Mouse (Mus musculus) neural tube, embryonic 10.5 days (tissue): Measurements from ENCODE around the gene Olfr806.

Source experiments
- DNase-seq: peaks from one replicate; pipeline ENCODE4 v3.0.0-alpha.2; 2017; ENCODE audit warnings: low spot score; ENCODE audit errors: extremely low spot score

The Olfr806 gene

DNA sequence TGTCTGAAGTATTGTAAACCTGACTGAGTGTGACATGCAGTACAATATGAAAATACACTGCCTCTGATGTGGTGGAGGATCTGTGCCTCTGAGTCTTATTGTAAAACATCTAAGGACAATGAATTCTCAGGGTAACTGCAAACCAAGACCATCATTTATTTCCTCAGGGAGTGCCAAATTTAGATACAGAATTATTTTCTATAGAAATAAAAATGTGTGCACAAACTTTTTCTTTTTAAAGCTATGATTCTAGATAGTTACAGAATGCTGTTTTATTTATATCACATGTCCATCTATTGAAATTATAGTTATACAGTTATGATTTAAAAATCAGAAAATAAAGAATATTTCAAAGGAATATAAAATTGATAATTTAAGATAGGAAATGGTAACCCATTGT is at the start of gene Olfr806:
Olfr806 (minus strand) TSS at position 101 of the 400 bp plus-strand sequence.
- no peak for DNase-seq

DNA sequence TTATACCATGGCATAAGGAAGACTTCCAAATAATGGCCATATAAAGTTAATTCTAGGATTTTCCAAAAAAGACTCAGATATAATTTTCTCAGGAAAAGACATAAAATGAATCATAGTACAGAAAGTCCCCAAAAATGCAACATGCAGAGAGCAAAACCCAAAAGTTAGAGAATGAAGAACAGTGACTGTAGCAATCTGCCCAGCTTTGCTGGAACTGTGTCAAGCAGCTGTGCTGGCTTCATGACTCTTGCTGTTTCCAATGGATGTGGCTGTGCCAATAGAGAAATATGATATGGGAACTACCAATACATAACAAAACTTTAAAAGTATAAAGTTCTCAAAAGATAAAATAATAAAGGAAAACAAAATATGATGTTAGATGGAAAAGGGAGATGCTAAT is 36.4 kb upstream of the Olfr806 start:
- no peak for DNase-seq

GRCm38 (mm10) chr10:129774338-129774737 is 32.6 kb upstream of the Olfr806 start, which contains the start of gene Olfr809:
TSS of gene Olfr809 (plus strand) at chr10:129774638.
- DNase-seq, result no peak

DNA sequence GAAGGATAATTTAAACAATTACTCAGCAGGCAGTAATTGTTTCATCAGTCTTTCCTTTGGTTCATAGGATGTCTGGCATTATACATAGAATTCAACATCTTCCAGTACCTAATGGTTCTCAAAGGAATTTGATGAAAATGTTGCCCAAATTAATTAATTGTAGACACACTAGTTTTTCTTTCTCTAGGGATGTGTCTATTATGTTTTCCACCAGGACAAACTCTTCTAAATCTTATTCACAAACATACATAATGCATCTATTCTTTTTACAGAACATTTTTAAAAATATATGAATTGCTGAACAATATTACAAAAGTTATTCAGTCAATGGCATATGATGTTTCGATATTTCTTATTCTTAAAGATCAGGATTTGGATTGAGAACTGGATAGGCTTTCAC is 23.5 kb upstream of the Olfr806 start, which contains the start of gene Olfr808:
Olfr808 (plus strand) TSS at position 301 of the 400 bp plus-strand sequence.
- DNase-seq, result no peak

DNA sequence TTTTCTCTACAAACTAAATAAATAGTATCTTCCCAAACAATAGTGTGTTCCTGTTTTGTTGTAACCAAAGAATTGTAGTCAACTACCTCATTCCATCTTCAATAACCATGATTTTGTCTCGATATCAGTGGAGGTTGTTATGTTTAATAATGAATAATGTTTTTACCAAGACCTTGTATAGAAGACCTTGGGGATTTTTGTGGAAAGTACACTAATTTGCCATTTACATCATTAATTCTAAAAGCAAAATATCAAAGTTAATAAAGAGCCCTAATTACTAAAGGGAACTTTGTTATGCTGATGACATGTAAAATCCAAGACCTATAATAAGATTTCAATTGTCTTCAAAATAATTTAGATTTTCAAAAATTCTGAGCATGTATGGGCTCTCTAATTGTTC is 16.0 kb upstream of the Olfr806 start, which contains the start of gene Olfr807:
Olfr807 (minus strand) TSS at position 101 of the 400 bp plus-strand sequence.
- DNase-seq, result no peak

GRCm38 (mm10) chr10:129729275-129729674 is 12.4 kb downstream of the Olfr806 start, which contains the start of gene Olfr805:
TSS of gene Olfr805 (minus strand) at chr10:129729375.
- DNase-seq, result no peak

DNA sequence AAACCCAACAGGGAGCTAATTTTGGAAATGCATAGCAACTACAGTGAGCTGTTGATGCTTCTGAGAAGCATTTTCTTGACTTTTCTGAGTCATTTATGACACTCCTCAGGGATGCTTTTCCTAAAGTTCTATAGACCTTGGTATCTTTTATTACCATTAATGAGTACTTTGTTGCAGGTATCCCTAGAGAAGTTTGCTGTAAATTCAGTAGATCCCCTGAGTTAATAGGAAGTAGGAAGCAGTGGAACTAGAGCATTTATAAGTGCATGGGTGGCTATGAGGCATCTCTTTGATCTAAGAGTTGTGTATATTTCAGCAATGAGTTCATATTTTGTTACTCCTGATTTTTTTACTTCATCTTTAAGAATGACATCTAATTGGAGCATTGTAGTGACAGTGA is 38.8 kb downstream of the Olfr806 start, which contains the start of gene Olfr804:
Olfr804 (plus strand) TSS at position 301 of the 400 bp plus-strand sequence.
- DNase-seq, result no peak

GRCm38 (mm10) chr10:129694186-129694585 is 47.5 kb downstream of the Olfr806 start, which contains the start of gene Olfr803:
TSS of gene Olfr803 (minus strand) at chr10:129694286.
- DNase-seq, result no peak

DNA sequence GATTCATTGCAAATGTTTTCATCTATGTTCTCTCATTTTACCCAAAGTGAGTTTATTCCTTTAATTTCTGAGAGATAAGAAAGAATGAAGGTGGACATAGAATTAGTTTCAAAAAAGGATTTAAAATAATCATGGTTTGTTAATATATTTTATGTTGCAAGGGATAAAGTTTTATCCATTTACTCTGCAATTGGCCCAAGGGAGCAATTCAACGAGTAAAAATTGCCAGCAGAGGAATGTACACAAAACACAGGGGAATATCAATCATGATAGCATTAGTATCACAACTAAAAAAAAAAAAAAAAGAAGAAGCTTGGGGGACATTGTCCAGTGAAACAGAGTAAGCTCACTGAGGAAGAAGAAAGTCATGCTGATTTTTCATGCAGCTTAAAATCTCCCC is 53.7 kb downstream of the Olfr806 start, which contains the start of gene Olfr802:
Olfr802 (minus strand) TSS at position 101 of the 400 bp plus-strand sequence.
- no peak for DNase-seq
